Mouse (Mus musculus): ENCODE results near the gene Dnttip1.
"Not testable (repeated sequence)": the region's sequence is repeated elsewhere in the genome, so short reads cannot be mapped to it uniquely, and the experiment has no call there.

Dnttip1 gene

DNA sequence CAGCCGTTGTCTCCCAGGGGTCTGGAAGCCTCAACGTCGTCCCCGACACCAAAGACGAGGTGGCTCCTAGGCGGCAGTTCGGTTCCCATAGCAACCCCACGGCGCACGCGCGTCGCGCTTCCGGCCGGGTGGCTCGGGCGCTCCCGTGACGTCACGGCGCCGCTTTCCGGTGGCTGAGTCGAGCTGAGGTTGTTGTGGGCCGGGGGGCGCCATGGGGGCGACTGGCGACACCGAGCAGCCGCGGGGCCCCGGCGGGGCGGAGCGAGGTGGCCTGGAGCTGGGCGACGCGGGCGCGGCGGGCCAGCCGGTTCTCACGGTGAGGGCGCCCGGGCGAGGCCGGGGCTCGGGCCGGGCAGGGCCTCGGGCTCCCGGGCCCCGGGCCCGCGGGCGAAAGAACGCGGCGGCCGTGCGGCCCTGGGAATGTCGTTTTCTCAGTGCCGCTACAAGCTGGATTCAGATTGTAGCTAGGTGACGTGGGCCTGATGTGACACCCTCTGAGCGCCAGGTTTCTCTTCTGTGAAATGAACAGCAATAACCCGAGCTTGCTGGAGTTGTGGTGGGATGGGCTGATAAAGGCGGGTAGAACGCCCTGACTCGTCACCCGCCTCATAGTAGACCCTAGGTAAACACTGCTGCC, at the start of gene Dnttip1, which contains the start of gene Wfdc3:
Dnttip1 (plus strand) TSS at position 141 of the 637 bp plus-strand sequence.
Wfdc3 (minus strand) TSS at position 89 of the 637 bp plus-strand sequence.
- peak; percentile 94 to 95 for DNase-seq (ENCODE audit: low spot score in 2 of 2)

DNA sequence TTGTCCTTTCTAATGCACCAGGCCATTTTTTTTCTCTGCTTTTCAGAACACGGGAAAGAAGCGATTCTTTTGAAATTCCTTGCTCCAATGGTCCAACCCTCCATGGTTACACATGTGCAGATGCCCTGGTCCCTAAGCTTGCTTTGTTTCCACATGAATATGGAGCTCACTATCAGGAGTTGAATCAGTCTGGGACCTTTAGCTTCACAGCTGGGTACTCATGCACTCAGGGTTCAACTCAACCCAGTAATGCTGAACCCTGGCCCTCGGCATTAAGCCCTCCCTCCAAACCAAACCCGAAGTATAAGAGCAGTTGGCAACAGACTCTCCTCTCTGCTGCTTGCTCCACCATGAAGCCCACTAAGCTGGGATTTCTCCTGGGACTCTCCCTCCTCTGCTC, 47.6 kb upstream of the Dnttip1 start, which contains the start of gene Spint4:
Spint4 (plus strand) TSS at position 301 of the 400 bp plus-strand sequence.
- DNase-seq (ENCODE audit: low spot score in 2 of 2): no peak

- no peak for DNase-seq (ENCODE audit: low spot score in 2 of 2)
Measured at GRCm38 (mm10) chr2:164700959-164701358, 44.8 kb upstream of the Dnttip1 start.

- DNase-seq (ENCODE audit: low spot score in 2 of 2): no peak
Measured at GRCm38 (mm10) chr2:164701761-164702160, 44.0 kb upstream of the Dnttip1 start.

DNA sequence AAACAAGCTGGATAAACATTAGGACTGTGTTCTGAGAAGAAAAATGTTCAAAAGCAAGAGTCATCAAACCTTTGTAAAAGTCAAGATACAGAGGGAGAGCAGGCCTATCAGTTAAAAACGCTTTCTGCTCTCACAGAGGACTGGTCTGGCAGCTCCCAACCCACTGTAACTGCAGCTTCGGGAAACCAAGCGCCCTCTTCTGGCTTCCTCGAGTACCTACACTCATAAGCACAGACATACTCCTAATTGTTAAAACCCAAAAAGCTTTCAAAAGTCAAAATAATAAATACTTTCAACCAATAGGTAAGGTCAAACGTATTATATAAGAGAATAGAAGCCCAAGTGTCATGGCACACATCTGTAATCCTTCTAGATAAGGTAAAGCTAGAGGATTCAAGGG, 41.5 kb upstream of the Dnttip1 start:
- DNase-seq (ENCODE audit: low spot score in 2 of 2): no peak

DNA sequence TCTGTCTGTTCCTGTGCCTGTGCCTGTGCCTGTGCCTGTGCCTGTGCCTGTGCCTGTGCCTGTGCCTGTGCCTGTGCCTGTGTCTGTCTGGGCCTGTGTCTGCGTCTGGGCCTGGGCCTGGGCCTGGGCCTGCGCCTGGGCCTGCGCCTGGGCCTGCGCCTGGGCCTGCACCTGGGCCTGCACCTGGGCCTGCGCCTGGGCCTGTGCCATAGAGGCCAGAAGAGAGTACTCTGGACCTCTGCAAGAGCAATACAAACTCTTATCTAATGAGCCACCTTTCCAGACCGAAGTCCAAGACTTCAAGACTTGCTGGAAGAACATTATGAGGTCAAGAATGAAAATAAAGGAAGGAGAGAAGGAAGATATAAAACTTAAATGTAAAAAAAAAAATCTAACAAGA, 40.5 kb upstream of the Dnttip1 start:
- no peak for DNase-seq (ENCODE audit: low spot score in 2 of 2)

- DNase-seq (ENCODE audit: low spot score in 2 of 2): no peak
Measured at GRCm38 (mm10) chr2:164705991-164706390, 39.8 kb upstream of the Dnttip1 start.

- DNase-seq (ENCODE audit: low spot score in 2 of 2): no peak
Measured at GRCm38 (mm10) chr2:164715005-164715404, 30.8 kb upstream of the Dnttip1 start, which contains the start of gene Spint5. Gene Spint5 (plus strand): TSS chr2:164715305.

GRCm38 (mm10) chr2:164716194-164716786, 29.5 kb upstream of the Dnttip1 start:
- not testable (repeated sequence) for DNase-seq (ENCODE audit: low spot score in 2 of 2)

GRCm38 (mm10) chr2:164723276-164723675, 22.5 kb upstream of the Dnttip1 start:
- DNase-seq (ENCODE audit: low spot score in 2 of 2): no peak

- DNase-seq (ENCODE audit: low spot score in 2 of 2): peak; percentile 73 to 79
Measured at GRCm38 (mm10) chr2:164725895-164726619, 19.7 kb upstream of the Dnttip1 start.

DNA sequence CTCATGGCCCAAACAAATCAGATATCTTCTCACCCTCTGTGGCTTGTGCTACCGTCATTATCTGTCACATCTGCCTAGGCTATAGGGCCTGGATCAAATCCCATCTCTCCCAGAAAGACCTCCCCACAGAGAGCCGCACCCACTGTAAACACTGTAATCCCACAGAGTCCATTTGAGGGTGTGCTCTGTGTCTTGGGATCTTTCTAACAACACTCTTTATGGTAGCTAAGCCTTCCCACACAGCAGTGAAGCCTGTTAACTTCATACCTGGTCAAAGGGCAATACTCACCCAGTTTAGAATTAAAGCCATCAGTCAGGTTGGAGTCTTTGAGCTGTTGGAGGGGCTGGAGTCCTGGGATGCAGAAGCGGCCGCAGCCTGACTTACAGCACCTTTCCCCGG, 14.1 kb upstream of the Dnttip1 start:
- DNase-seq (ENCODE audit: low spot score in 2 of 2): no peak

GRCm38 (mm10) chr2:164733259-164733658, 12.5 kb upstream of the Dnttip1 start:
- DNase-seq (ENCODE audit: low spot score in 2 of 2): no peak

DNA sequence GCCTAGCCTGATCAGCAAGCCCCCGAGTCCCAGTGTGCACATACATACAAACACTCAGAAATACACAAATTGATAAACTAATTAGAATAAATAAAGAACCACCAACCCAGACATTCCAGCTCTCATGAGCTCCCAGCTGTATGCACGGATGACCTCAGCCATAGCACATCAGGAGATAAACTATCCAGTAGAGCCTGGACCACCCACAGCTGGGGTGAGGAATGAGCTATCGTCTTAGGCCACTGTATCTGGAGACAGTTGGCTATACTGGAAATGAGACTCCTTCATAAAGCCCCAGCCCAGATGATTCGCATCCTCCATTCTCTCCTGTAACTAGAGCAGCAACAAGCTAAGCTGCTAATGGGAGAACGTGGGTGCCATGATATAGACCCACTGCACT, 10.9 kb upstream of the Dnttip1 start:
- no peak for DNase-seq (ENCODE audit: low spot score in 2 of 2)

DNA sequence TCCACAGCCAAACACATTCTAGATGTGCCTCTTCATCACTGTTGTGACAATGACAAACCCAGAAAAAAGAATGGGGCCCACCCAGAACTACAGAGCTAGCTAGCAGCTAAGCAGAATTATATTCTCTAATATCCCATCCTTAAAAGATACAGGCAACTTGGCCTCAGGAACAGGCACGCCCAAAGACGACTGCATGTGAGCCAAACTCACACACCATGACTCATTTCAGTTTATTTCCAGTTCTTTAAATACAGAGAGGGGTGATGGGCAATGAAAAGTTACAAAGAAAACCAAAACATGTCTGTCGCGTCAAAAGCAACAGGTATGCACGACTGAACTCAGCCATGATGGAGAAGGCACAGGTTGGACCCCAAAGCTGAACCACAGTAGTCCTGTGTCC, 10.3 kb upstream of the Dnttip1 start:
- no peak for DNase-seq (ENCODE audit: low spot score in 2 of 2)

DNA sequence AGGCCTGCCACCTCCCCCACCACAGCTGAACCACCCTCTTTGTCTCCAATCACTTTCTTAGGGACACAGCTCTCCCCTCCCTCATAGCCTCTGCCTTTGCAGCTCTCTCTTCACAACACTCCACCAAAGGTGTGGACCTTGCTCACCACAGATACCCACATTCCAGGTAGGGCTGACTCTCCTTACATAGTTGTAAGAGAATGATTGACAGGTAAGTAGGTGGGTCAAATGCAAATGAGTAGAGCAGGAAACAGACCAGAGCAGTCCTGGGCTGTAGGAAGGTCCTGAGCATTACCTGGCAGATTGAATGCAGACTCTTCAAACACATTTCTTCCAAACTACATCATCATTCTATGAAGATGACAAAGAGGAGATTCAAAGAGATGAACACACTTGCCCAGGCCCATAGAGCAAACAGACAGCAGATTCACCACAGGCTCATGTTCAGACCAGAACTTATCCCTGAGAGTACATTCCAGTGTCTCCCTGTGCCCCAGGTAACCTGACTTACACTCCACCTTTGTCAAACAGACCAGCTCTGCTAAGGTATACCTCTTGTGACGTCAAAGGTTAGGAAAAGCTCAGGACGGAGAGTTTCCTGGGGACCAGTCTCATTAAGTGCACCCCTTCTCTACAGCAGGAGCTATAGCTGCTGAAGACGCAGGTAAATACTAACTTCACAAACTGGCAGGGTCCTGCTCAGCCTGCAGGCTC, 8.2 kb upstream of the Dnttip1 start:
- no peak for DNase-seq (ENCODE audit: low spot score in 2 of 2)

DNA sequence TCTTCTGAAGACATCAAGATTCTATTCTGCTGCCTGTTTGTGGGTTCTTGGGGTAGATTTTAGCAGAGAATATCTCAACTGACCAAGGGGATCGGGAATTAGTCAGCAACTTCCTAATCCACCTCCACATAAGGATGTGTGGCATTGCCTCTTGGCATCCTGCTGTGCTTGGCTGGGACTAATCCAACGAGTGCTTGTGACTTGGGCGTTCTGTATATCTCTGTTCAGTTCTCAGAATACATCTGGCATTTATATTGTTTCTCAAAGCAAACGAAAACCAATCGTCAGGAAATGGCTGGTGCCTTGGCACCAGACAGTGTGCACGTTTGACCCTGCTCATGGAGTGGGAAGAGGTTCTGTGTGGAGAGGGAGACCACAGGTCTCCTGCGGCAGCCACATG, 5.9 kb upstream of the Dnttip1 start:
- peak in 1 of 2 experiments; percentile 32 for DNase-seq (ENCODE audit: low spot score in 2 of 2)

- no peak for DNase-seq (ENCODE audit: low spot score in 2 of 2)
Measured at GRCm38 (mm10) chr2:164744987-164745386, 796 bp upstream of the Dnttip1 start.

GRCm38 (mm10) chr2:164746693-164747092, 910 bp downstream of the Dnttip1 start:
- DNase-seq (ENCODE audit: low spot score in 2 of 2): no peak

DNA sequence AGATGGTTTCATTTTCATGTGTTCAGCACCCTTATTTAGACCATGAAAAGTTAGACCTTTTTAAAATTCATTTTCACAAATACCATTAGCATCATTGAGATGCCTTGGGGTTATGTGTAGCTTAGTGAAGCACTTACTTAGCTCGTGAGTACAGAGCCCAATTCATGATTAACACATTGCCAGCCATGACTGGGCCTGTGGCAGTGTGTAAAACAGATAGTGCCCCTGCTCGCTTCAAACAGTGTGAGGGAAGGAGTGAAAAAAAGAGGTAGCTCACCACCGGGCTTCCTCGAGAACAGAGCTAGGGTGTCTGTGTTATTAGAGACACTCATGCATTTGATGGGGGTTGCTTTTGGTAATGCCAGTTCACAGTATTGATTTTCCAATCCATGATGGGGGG, 2.4 kb downstream of the Dnttip1 start:
- DNase-seq (ENCODE audit: low spot score in 2 of 2): no peak

DNA sequence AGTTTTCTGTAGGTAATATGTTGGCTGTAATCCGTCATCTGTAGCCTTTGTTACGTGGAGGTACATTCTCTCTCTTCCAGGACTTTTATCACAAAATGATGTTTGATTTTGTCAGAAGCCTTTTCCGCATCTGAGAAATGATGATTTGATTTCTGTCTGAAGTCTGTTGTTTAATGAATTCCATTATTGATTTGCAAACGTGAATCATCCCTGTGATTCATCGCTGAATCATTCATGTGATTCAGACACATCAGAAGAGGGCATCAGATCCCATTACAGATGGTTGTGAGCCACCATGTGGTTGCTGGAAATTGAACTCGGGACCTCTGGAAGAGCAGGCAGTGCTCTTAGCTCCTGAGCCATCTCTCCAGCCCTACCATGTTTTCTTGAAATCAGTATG, 3.2 kb downstream of the Dnttip1 start:
- no peak for DNase-seq (ENCODE audit: low spot score in 2 of 2)

DNA sequence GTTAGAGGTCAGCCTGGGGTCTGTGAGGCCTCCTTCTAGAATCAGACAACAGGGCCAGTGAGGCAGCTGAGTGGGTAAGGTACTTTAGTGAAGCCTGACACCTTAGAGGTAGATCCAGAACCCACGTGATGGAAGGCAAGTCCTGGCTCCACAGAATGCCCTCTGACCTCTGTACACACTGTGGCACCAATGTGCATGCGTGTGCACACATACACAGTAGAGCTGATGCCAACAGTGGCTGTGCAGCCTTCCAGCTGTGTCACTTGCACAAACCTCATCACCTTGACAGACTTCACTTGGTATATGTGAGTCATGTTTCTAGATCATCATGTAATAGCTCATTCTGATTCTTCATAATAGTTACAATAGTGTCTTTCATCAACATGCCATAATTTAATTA, 6.7 kb downstream of the Dnttip1 start:
- DNase-seq (ENCODE audit: low spot score in 2 of 2): no peak

Data from right cerebral cortex, adult 2 months (tissue).